Mouse (Mus musculus) 3T3-L1 (cell line): ENCODE results near the gene Tagln2.

Experiments
- DNase-seq: peaks from one replicate; pipeline ENCODE4 v3.0.0-alpha.2; 2015; ENCODE audit warnings: low read depth, low spot score

The Tagln2 gene

DNA sequence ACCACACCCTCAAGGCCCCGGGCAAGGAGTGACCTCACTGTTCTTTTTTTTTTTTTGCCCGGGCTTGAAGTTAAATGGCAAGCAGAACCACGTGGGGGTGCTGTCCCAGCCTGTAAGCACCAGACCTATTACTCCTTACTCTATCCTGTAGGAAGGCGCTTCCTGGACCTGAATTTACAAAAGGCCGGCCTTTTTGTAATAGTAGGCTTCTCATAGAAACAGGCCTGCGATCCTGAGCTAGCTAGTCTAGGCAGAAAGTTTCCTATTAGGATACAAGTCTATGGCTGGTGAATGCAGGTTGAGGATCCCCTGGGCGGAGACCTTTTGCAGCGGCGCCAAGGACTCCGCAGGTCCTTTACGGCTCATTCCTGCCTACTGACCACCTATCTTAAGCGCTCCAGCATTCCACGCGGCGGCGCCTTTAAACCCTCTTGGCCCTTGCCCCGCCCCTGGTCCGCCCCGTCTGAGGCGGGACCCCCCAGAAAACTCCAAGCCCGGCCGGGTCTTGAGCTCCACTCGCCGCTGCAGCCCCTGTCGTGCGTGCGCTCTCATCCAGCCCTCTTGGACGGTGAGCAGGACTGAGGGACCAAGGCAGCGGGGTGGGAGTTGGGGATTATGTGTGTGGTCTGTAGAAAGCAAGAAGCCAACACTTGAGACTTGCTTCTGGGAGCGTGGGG is at the start of gene Tagln2:
TSS of gene Tagln2 (plus strand) at position 283 of the 677 bp plus-strand sequence.
- peak; percentile 93 for DNase-seq

- no peak for DNase-seq
Observed at GRCm38 (mm10) chr1:172450226-172450625, 49.6 kb upstream of the Tagln2 start.

DNA sequence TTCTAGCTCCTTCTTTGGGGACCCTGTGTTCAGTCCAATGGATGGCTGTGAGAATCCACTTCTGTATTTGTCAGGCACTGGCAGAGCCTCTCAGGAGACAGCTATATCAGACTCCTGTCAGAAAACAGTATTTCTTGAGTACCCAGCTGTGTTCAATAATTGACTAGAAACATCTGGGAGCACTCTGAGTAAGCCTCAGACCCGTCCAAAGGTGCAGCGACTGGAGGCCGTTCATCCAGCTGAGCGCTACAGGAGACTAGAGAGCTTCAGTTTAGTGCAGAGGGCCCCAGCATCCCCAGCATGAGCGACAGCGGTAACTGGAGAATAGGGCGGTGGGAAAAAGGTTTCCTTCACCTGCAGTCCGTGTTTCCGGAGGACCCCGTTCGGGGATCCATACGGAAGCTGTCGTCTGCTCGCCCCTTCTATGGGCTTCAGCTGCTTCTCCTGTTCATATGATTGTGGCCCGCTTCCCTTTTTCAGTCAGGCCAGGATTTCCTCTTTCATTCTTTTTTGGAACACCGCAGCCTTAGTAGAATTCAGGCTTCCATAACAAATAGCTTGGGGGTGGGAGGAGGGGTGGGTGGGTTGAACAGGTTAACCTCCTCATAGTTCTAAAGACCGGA is 48.9 kb upstream of the Tagln2 start:
- no peak for DNase-seq

- DNase-seq, result no peak
Observed at GRCm38 (mm10) chr1:172452911-172453310, 46.9 kb upstream of the Tagln2 start.

- no peak for DNase-seq
Observed at GRCm38 (mm10) chr1:172453810-172454209, 46.0 kb upstream of the Tagln2 start.

- no peak for DNase-seq
Observed at GRCm38 (mm10) chr1:172455416-172455815, 44.4 kb upstream of the Tagln2 start.

- DNase-seq, result no peak
Observed at GRCm38 (mm10) chr1:172456001-172456677, 43.7 kb upstream of the Tagln2 start.

GRCm38 (mm10) chr1:172457196-172457595 is 42.7 kb upstream of the Tagln2 start:
- no peak for DNase-seq

DNA sequence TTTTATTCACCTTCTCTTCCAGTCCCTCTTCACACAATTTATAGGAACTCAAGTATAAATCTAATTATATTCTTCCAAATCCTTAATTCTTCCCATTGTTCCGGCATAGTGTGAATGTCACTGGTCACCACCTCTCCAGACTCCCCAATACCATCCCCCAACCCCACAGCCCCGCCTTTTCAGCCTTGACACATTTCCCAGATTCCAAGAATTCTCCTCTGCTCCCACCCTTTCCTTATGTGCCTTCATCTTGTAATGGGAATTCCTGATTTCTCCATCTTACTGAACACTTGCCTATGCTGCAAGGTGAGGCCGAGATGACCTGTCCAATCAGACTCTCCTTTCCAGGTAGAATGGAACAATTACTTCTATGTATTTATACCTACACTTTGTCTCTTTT is 41.8 kb upstream of the Tagln2 start:
- DNase-seq, result no peak

GRCm38 (mm10) chr1:172461602-172462001 is 38.2 kb upstream of the Tagln2 start:
- no peak for DNase-seq

GRCm38 (mm10) chr1:172462534-172462933 is 37.3 kb upstream of the Tagln2 start:
- peak; percentile 25 for DNase-seq

- DNase-seq, result no peak
Observed at GRCm38 (mm10) chr1:172463387-172464333, 36.2 kb upstream of the Tagln2 start.

DNA sequence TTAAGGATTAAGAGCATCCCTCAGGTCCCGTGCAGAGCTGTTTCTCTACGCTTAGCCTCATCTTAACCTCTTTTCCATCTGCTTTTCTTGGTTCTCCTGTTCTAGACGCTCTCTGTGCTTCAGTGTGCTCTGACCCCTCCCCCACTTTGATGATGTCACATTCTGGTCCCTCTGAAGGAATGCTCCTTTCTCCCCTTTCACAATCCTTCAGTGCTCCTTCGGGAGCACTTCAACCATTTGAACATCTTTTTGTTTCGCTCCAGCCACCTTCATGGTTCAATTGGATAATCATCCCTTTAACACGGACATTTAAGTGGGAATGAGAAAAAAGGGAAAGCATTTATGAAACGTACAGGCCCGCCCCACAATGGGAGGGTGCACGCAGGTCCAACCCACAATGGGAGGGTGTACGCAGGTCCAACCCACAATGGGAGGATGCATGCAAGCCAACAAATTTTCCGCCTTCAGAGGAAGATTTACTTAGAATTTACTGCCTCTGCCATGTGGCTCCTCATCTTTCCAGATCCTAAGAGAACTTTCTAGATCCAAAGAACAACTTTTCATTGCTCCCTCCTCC is 31.5 kb upstream of the Tagln2 start:
- no peak for DNase-seq

DNA sequence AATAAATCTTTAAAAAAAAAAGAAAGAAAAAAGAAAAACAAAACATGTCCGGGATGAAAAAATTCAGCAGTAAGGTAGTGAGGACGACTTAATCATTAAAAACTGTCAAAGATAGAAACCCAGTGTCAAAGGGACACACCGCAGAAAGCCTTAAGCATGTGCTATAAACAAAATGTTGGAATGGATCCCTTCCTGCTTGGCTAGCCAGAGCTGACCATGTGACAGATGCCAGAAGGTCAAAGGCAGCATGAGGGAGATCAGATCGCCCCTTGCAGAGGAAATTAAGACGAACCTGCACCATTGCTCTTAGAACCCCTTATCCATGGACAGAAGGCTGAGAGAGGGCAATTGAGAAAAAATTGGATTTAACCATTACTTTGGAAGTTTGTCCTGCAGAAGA is 30.5 kb upstream of the Tagln2 start:
- DNase-seq, result no peak

DNA sequence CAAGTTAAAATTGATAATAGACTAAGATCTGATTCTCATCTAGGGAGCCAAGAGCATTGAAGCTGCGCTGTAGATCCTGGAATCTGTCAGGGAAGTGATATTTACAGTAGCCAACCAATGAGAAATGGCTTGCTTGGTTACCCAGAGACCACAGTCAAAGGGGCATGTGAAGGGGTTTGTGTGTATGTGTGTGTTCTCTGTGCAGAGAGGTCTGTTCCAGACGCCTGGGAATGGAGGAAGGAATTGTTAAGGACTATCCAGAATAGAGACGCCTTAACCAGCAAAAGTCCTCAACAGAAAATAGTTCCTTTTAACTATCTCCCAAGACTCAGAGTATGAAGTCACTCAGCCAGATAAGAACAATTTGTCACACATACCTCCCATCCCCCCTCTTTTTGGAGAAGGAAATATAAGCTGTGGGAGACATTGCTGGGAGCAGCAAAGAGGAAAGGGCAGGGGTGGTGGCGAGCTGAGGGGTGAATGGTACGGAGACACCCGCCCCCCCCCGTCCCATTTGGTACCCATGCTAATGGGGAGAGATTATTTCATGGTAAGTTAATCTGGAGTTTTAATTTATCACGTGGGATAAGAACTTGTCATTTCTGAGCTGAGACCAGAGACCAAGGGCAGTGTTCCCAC is 29.9 kb upstream of the Tagln2 start:
- no peak for DNase-seq

DNA sequence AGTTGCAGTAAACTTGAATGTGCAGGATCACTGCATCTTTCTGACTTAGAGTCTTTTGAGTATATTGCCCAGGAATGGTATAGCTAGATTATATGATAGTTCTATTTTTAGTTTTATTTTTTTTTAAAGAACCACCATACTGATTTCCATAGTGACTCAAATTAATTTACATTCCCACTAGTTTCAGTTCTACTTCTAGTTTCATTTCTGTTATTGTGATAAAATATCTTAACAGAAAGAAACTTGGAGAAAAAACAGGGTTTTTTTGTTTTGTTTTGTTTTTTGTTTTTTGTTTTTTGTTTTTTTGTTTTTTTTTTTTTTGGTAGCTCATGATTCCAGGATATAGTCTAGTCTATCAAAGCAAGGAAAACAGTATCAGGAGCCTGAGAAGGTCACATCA is 26.9 kb upstream of the Tagln2 start:
- no peak for DNase-seq

DNA sequence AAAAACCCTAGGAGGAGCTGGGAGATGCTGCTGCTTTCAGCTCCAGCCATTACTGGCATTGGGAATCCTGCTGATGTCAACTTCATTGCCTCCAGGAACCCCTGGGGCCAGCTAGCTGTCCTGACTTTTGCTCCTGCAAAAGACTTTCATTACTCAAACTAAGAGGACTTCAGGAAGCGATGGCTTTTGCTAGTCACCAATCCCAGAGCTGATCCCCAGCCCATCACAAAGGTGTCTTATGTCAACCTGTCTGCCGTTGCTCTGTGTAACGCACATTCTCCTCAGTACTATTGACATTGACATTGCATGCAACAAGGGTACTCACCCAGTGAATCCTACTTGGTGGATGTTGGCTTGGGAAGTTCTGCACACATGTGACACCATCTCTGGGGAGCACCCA is 25.7 kb upstream of the Tagln2 start:
- DNase-seq, result no peak

GRCm38 (mm10) chr1:172475054-172475741 is 24.6 kb upstream of the Tagln2 start, which contains the start of gene Slamf9:
Gene Slamf9 (plus strand): TSS chr1:172475358.
- DNase-seq, result no peak

DNA sequence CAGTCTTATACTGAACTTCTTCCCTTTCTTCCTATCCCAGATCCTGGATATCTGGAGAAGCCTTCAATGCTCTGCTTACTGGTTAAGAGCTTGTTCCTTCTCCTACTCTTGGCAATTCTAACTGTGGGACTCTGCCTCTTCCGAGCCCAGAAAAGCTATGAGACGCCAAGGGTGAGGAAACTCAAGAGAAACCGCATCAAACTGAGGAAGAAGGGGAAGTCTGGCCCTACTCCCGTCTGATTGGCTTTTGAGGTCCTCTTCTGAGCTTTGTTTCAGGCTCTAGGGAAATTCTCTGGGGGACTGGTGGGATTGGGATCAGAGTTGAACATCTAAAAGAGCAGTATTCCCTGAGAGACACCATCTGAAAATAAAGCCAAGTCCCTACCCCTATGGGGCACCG is 21.8 kb upstream of the Tagln2 start:
- no peak for DNase-seq

- DNase-seq, result no peak
Observed at GRCm38 (mm10) chr1:172480376-172480775, 19.5 kb upstream of the Tagln2 start.
